Mouse (Mus musculus) liver, adult 10 weeks (tissue): ENCODE measurements around the gene Als2cr12. TPM values are rescaled to one million over a fixed set of nuclear protein-coding genes. Genes with fewer than 3 reads are reported as not detected.

Source experiments
- polyA plus RNA-seq: library from polyadenylated mRNA; stranded (reverse); fragments of 350-450 nt; fragmentation: Illumina TruSeq; extraction: RNeasy Lipid Tissue Mini Kit (QIAGEN cat#74804); gene quantifications from one replicate; pipeline ENCODE4 v1.2.3, GENCODE M21; 2014; ENCODE audit warnings: low read depth, low replicate concordance

The Als2cr12 gene
- polyA plus RNA-seq, result 0.69 TPM

DNA sequence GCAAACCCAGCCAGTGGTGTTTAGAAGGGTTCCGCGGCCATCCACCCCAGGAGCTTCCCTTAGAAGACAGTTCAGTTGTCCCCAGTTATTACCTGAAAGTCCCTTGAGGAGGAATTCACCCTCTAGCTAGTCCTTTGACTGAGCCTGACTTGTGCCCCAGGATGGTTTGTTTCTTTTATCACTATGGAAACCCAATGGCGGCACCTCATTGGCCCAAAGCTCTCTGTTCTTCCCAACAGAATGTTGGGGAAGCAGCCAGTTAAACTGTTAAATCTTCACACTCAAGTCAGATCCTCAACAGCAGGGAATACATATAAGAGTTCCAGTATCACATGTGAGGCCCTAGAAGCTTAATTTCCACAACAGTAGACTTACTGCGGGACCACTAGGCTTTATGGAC lies at the start of gene Als2cr12:
Gene Als2cr12, minus strand, starts transcription at position 180 of the 400 bp plus-strand sequence.

DNA sequence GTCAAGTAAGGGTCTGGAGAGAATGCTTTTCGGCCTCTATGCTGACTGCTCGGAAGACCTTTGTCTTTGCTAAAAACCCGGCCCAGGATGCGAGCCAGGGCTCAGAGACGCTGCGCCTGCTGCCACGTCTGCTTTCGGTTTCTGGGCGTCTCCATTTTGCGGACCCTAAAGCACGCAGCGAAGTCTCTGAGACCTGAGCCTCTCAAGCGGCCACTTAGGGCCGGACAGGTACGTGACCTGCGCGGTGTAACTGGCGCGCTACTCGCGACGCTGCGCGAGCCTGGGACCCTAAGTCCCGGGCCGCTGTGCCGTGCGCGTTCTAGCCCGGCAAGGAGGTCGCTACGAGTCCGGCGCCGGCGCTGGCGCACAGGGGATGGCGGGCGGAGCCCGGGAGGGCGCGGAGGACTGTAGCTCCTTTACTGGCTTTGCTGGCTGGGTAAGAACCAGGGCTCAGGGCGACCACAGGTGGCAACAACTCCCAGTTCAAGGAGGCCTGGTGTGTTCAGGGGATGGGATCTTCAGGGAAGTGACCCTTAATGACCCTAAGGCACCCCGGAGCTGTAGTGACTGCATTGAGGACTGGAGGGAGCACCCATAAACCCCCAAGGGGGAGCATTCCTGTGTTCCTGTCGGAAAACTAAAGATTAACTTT lies 15.7 kb upstream of the Als2cr12 start, which contains the start of gene Cflar:
Gene Cflar, plus strand, starts transcription at position 144 of the 652 bp plus-strand sequence.

Other genes with a start within 250 kb of the Als2cr12 start
- 9.9 TPM for gene Orc2, start 190.9 kb downstream of the Als2cr12 start, polyA plus RNA-seq
- gene Fam126b, start 109.7 kb downstream of the Als2cr12 start, polyA plus RNA-seq, result 20.7 TPM
- 78.9 TPM for gene Ndufb3, start 109.6 kb downstream of the Als2cr12 start, polyA plus RNA-seq
- gene Cflar, start 15.5 kb upstream of the Als2cr12 start, polyA plus RNA-seq, result 99.9 TPM
- 41.2 TPM for gene Casp8, start 99.4 kb upstream of the Als2cr12 start, polyA plus RNA-seq